Mouse (Mus musculus) brain, adult 2 months (tissue): ENCODE results near the gene Carm1.
"Not testable (repeated sequence)": the region's sequence is repeated elsewhere in the genome, so short reads cannot be mapped to it uniquely, and the experiment has no call there.

Source experiments
- DNase-seq: peaks from one replicate; pipeline ENCODE4 v3.0.0; 2011; ENCODE audit warnings: low read depth, low spot score

Carm1 gene

DNA sequence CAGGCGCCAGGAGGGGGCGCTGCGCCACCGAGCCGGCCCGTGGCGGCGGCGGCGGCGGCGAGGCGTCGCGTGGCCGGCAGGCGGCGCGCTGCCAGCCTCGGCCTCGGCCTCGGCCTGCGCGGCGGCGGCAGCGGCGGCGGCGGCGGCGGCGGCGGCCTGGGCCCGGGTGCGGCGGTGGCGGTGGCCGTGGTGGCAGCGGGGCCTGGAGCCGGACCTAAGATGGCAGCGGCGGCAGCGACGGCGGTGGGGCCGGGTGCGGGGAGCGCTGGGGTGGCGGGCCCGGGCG lies at the start of gene Carm1:
TSS of gene Carm1 (plus strand) at position 106 of the 286 bp plus-strand sequence.
- no peak for DNase-seq

DNA sequence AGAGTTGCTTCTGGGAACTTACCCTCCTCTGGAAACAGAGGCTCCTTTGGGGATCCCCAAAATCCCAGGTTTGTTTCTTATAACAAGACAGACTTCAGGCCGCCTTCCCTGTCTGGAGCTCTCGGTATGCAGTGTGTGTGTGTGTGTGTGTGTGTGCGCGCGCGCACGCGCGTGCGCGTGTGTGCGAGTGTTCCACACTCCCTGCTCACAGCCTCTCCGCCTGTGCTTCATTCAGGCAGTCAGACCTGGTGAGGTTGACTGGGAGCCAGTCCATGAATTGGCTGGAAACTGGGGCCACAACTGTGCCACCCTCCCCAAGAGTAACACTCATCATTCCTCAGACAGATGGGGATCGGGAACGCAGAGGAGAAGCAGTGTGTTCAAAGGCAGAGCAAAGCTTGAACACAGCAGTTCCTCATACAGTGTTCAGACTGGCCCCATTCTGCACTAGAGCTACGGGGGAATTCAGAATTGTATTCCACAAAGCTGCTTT lies 49.6 kb upstream of the Carm1 start:
- peak; percentile 73 for DNase-seq

- peak; percentile 33 for DNase-seq
Observed at GRCm38 (mm10) chr9:21497664-21498063, 49.0 kb upstream of the Carm1 start.

DNA sequence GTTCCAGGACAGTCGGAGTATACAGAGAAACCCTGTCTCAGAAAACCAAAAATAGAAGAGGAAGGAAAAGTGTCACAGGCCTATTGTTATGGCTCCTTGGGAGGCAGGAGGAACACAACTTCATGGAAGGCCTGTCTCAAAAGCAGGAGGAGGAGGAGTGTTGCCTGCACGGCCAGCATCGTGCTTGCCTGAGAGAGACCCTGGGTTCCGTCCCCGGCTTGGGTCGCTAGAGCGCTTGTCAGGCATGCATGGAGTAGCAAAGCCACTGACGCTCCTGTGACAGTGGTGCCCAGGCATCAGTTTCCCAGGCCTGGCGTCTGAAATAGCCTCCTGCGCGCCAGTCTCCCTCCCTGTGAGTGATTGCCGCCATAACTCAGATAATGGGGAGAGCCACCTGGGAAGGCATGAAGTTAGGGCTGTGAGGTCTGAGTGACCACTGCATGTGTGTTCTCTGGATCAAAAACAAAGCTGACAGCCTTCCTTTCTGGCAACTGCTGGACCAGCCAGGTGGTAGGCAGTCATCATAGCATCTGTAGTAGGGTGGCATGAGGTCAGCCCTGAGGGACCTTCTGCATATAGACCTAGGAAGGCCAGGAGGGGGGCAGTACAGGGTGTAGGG lies 48.3 kb upstream of the Carm1 start:
- no peak for DNase-seq

DNA sequence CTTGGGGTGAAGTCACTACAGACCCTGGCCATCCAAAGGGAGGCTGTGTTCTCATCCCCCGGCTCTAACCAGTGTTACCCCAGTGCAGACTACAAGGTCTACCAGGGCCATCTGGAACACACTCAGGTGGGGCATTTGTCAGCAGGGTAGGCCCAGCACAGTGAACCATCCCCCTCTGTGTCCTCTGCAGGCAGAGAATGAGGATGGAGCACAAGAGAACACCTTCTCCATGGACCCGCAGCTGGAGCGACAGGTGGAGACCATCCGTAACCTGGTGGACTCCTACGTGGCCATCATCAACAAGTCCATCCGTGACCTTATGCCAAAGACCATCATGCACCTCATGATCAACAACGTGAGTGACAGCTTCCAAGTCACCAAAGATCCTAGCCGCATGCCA lies 43.3 kb upstream of the Carm1 start:
- DNase-seq: no peak

DNA sequence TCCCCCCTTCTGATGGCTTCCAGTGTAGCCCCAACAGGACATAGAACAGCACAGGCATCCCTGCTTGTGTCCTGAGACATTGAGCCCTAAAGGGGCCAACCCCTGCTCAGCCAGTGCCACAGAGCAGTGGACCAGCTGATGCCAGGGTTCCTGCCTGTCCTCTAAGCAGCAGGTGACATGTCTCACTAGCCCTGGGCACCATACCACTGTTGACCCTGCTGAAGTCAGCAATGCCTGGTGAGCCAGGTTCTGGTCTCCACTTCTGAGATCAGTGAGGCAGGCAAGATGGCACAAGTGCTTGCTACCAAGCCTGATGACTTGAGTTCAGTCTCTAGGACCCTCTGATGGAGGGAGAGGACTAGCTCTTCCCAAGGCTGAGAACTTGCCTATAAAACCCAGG lies 40.9 kb upstream of the Carm1 start:
- no peak for DNase-seq

DNA sequence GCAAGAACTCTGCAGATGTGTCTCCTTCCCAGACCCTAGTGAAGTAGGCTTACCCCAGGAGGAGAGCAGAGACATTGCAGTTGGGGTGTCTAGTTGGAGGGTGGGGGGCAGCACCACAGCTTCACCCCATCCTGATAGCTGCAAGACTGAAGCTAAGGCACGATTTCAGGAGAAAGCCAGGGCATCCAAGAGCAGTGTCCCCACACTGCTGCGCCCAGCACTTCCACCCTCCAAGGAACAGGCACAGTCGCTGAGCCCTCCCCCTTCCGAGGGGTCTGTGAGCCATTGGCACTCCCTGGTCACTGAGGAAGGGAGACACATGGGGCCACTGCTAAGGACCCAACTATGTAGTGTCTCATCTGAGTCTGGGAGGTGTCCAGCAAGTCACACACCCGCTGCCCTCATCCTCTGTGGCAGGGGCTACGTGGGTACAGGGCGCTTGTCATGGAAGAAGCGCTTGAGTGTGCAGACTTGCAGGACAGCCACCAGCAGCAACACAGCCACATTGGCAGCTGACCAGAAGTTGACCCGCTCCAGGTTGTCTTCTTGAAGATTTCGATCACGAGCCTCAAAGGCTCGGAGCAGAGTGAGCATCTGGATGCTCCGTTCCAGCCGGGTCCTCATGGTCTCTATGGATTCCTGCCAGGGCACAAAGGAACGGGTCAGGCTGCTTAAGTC lies 38.8 kb upstream of the Carm1 start:
- DNase-seq: no peak

GRCm38 (mm10) chr9:21508871-21509404 lies 37.8 kb upstream of the Carm1 start:
- no peak for DNase-seq

- peak; percentile 99 for DNase-seq
Observed at GRCm38 (mm10) chr9:21509772-21510688, 36.7 kb upstream of the Carm1 start, which contains the start of gene Tmed1. Tmed1 (minus strand) TSS chr9:21510252.

GRCm38 (mm10) chr9:21510689-21511015 lies 36.0 kb upstream of the Carm1 start:
- no peak for DNase-seq

DNA sequence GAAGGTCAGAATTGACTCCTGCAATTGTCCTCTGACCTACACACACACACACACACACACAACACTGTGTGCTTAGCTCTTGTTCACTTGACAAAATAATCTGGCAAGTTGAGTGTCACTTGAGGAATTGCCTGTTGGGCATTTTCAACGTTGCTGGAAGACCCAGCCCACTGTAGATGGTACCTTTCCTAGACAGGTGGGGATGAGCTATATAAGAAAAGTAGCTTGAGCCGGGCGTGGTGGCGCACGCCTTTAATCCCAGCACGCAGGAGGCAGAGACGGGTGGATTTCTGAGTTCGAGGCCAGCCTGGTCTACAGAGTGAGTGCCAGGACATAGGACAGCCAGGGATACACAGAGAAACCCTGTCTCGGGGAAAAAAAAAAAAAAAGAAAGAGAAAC lies 35.6 kb upstream of the Carm1 start:
- no peak for DNase-seq

DNA sequence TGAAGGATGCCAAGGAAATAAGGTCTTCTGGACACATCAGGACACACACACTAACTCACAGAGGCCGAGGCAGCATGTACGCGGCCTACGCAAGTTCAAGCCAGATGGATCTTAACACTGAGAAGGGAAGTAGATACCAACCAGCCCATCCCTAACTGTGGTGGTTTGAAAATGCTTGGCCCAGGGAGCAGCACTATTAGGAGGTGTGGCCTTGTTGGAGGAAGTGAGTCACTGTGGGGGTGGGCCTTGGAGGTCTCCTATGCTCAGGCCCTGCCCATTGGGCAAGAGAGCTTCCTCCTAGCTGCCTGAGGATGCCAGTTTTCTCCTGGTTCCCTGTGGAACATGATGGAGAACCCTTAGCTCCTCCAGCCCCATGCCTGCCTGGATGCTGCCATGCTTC lies 33.2 kb upstream of the Carm1 start:
- DNase-seq: no peak

DNA sequence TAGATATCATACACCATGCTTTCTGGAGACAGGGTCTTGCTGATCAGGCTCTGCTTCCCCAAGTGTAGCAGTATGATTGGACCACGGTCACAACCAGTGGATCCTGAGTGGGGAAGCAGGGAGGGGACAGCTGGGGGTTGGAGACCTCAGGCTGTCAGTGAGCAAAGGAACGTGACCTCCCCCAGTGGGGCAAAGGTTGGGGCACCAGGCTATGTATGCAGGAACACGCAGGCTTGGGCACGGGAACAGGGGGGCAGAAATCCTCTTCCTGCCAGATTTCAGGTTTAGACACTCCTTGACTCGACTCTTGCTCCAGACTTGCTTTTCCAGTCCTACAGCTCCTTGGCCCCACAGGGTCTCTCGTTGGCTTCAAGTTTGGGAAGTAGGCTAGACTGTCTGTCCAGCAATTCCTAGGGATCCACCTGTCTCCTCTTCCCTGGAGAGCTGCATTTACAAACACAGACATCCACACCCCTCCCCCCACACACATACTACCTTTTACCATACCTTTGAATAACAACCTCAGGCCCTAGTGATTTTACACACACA lies 28.7 kb upstream of the Carm1 start:
- no peak for DNase-seq

DNA sequence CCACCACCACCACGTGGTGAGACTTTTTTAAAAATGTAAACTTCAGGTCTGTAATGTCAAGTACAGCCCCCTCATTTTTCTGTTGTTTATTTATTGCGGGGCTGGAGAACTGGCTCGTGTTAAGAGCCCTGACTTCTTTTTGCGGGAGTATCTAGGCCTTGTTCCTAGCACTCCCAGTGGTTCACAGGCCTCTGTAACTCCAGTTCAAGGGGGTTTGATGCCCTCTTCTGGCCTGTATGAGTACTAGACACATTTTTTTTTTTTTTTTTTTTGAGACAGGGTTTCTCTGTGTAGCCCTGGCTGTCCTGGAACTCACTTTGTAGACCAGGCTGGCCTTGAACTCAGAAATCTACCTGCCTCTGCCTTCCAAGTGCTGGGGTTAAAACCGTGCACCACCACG lies 28.0 kb upstream of the Carm1 start:
- DNase-seq: not testable (repeated sequence)

DNA sequence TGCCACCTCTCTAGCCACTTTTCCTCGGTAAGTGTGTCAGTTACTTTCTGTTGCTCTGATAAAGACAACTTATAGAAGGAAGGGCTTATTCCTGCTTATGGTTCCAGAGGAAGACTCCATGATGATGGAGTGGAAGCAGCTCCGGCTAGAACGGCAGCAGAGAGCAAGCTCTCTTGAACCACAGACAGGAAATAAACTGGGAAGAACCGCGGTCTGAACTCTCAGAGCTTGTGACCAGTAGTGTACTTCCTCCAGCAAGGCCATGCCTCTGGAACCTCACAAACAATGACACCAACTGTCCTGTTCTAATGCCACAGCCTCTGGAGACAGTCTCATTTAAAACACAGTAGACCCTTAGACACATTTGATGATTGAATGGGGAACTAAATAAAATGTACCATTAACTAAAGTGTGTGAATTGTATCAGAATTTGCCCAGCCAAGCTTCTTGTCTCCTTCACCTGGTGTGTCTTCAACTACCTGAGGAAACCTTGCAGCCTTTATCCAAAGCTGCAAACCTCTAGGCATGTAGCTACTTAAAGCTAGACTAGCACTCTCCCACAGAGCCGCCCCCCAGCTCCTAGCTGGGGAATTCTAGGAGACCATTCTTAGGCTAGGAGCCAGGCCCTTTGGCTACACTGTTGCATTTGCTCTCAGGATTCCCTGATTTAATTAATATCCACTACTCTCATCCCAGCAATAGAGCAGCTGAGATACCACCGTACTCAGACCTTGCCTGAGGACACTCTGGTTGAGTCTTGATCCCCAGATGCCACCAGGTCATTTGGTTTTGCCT lies 21.4 kb upstream of the Carm1 start:
- DNase-seq: no peak

- DNase-seq: no peak
Observed at GRCm38 (mm10) chr9:21525937-21526633, 20.6 kb upstream of the Carm1 start, which contains the start of gene AB124611. AB124611 (plus strand) TSS chr9:21526176.

- DNase-seq: no peak
Observed at GRCm38 (mm10) chr9:21526634-21526944, 20.1 kb upstream of the Carm1 start.

DNA sequence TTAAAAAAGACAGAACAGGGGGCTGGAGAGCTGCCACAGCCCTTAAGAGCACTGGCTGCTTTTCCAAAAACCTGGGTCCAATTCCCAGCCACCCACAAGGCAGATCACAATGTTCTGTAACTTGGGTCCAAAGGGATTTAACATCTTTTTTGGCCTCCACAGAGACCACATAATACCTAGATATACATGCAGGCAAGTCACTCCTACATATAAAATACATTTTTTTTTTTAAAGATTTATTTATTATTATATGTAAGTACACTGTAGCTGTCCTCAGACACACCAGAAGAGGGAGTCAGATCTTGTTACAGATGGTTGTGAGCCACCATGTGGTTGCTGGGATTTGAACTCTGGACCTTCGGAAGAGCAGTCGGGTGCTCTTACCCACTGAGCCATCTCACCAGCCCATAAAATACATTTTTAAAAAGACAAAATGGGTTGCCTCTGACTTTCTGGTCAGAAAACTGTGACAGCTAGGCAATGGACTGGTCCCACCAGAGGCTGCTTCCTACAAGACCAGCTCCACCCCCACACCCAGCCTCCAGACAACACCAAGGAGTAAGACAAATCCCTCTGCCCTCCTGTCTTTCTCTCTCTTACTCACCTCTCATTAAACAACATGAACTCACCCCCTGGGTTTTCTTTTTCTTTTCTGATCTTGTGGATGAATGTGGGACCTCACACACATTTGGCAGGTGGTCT lies 19.4 kb upstream of the Carm1 start:
- no peak for DNase-seq

DNA sequence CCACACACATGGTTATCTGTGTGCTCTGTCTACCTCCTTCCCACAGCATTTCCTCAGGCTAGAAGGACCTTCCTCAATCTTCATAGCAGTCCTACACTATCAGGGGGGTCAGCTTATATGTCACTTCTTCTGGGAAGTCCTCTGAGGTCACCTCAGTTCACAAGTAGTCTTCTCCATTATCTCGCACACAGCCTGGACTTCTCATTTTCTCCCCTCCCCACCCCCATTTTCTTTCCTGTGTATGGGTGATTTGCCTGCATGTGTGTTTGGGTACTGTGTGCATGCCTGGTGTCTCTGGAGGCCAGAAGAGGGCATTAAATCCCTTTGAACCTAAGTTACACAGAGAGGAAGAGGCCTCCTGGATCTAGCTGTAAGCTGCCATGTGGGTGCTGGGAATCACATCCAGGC lies 18.8 kb upstream of the Carm1 start:
- DNase-seq: no peak

GRCm38 (mm10) chr9:21536501-21536900 lies 10.2 kb upstream of the Carm1 start:
- no peak for DNase-seq
